Mouse (Mus musculus) adrenal gland, postnatal 0 days (tissue): ENCODE data around the gene Foxn4. TPM values are rescaled to one million over a fixed set of nuclear protein-coding genes. Genes with fewer than 3 reads are reported as not detected.

Experiments
- polyA plus RNA-seq: library from polyadenylated mRNA; unstranded; fragments of >200 nt; fragmentation: Nextera tagmentation; extraction: Ambion mirVana; gene quantifications from 2 replicates; pipeline ENCODE4 v1.2.1, GENCODE M21; 2015

Gene Foxn4
- polyA plus RNA-seq = not detected in 2 replicates

GRCm38 (mm10) chr5:114273693-114274402 lies at the start of gene Foxn4:
Gene Foxn4, minus strand, starts transcription at chr5:114273807.

GRCm38 (mm10) chr5:114288874-114289273 lies 15.3 kb upstream of the Foxn4 start, which contains the start of gene Myo1h:
Gene Myo1h, plus strand, starts transcription at chr5:114289166.

Other genes with a start within 250 kb of the Foxn4 start
- 8.4 and 13.2 TPM in 2 replicates for gene Usp30, start 208.3 kb downstream of the Foxn4 start, polyA plus RNA-seq
- gene Svop, start 182.2 kb downstream of the Foxn4 start, polyA plus RNA-seq = 5.7 and 10.9 TPM in 2 replicates
- gene Alkbh2, start 145.6 kb downstream of the Foxn4 start, polyA plus RNA-seq = 15.2 and 18.3 TPM in 2 replicates
- gene Ung, start 143.4 kb downstream of the Foxn4 start, polyA plus RNA-seq = 7.8 and 15.6 TPM in 2 replicates
- gene Acacb, start 127.3 kb downstream of the Foxn4 start, polyA plus RNA-seq = 1.6 and 2.7 TPM in 2 replicates
- 1.0 and 1.7 TPM in 2 replicates for gene Myo1h, start 15.4 kb upstream of the Foxn4 start, polyA plus RNA-seq
- gene Kctd10, start 106.7 kb upstream of the Foxn4 start, polyA plus RNA-seq = 72.0 and 95.4 TPM in 2 replicates
- gene Ube3b, start 106.8 kb upstream of the Foxn4 start, polyA plus RNA-seq = 20.4 and 37.9 TPM in 2 replicates
- 13.0 and 13.7 TPM in 2 replicates for gene Mmab, start 170.3 kb upstream of the Foxn4 start, polyA plus RNA-seq
- 21.7 and 25.0 TPM in 2 replicates for gene Mvk, start 170.5 kb upstream of the Foxn4 start, polyA plus RNA-seq